Mouse (Mus musculus) heart, adult 9 months (tissue): ENCODE data around the gene Macf1.

Experiments
- DNase-seq, 2 experiments: peaks; one replicate each; pipeline ENCODE4 v3.0.0; 2022; ENCODE audit warnings: low spot score in 2 of 2

Macf1 gene

DNA sequence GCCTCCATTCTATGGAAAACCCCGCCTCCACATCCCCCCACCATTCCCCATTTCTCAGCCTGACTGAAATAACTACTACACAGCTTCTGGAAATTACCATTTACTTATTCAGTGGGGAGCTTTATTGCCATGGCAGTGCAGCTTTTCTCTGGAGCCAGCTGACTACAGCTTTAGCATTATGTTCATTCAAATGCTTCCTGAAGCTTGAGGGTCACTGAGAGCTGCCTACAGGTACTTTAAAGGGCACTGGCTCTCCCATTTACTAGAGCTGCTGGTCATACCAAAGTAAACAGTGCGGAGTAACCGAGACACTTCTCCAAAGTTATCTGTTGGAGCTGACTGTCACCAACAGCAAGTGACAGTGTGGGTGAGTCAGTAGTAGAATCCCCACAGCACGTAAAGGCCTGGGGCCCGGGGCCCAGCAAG is 89.8 kb downstream of the Macf1 start:
- DNase-seq, result no peak

DNA sequence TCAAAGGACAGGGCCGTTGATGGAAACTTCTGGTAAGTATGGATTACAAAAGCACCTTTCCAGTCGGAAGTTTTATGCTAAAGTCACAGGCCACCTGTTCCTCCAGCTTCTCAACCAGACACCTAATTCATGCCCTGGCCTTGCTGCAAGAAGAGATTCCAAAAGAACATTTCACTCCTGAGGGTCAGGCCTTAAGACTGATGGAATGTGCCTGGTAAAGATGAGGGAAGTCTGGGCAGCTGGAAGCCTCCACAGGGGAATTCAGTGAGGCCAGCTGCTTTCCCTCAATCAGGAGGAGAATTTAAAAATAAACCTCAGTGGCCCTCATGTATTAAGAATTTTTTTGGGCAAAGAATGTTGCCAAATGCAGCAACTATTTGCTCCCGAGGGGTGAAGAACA is 90.5 kb downstream of the Macf1 start:
- peak; percentile 56 to 68 for DNase-seq

DNA sequence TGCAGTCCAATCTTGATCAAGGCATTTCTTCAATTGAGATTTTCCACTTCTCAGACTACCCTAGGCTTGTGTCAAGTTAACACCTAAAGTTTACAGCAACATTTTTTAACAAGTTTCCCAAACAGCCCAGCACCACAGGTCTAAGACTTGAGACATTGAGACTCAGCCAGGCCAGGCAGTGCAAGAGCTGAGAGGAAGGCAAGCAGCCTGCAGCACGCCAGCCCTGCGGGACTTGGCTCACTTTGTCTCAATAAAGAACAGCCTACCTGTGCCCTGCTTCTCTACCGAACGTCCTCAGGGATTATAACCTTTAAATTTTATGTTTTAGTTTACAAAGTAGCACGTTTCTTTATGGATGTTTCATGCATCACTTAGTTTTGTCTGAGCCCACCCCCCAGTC is 92.1 kb downstream of the Macf1 start:
- DNase-seq, result no peak

DNA sequence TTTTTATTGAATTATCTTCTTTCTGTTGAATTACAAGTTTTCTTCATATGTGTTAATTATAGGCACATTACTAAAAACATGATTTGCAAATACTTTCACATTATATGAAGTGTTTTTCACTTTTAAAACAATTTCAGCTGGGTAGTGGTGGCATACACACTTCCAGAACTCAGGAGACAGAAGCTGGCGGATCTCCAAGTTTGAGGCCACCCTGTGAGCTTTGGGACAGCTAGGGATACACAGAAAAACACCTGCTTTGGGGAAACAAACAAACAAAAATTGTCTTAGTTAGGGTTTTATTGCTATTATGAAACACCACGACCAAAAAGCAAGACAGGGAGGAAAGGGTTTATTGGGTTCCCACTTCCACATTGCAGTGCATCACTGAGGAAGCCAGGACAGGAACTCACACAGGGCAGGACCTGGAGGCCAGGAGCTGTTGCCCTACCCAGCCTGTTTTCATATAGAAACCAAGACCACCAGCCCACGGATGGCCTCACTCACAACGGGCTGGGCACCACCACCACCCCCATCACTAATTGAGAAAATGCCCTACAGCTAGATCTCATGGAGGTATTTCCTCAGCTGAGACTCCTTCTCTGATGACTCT is 93.0 kb downstream of the Macf1 start:
- DNase-seq, result no peak

DNA sequence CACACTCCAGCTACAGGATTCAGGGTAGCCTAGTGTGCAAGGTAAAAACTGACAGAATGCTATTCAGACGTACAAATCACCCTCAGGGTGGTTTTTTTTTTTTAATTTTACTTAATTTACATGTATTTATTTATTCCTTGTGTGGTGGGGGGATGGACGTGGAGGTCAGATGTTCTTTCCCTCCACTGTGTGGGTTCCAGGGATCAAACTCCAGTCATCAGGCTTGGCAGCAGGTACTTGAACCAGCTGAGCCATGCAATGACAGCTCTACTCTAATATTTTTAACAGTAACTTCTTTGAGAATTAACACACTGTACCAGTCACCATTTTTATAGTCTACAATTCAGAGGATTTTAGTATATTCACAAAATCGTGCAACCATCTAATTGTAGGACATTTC is 94.7 kb downstream of the Macf1 start:
- no peak for DNase-seq

DNA sequence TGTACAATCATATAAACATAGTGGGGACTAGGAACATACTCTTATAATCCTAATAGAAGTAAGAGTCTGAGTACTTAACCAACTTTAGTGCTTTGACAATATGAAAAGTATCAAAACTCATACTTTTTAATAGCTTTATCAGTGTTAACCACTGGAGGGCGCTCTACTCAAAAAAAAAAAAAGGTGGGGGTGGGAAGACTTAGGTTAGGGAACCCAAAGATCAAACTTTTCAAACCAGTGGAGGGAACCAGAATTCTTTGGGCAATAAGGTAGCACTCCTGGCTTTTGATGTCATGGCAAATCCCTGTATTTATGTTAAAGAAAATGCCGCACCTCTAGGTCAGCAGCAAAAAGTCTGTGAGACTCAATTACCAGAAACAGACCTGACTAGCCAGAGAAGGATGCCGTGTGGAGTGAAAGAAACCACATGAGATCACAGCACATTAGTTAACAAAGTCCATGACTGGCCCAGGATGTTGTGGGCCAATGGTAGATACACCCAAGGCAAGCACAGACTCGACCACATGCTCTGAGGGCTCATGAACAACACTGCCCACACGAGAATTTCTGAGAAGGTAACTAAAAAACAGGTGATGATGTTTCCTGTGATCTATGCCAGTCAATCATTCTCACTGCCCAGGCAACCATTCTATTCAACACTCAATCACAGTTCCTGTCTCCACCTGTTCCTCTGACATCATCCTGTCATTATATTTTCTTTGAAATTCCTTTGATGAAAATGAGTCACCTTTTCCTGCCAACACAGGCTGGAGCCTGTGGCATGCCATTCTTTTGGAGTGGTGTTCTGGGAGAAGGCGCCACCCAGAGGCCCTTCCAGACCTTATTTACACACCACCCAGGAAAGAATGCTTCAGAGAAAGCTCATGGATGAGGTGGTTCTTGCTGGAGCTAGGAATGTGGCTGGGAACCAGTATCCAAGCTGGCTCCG is 95.5 kb downstream of the Macf1 start:
- peak; percentile 32 to 50 for DNase-seq

DNA sequence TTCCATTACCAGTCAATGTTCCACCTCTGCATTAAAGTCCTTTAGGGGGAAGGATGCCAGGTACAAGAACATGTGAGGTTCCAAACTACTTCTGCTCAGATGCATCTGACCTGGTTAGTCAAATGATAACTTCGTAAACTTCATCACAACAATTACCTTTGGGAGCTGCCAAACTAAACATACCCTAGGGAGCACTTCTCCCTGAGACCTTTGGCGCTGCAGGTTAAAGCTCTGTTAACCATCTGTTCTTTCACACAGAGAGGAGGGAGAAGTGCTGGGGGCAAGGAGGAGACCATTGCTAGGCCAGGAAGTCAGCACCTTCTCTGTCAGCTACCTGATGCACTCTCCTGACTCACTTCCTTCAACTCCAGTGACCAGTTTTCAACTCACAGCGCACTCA is 96.5 kb downstream of the Macf1 start:
- DNase-seq, result no peak

DNA sequence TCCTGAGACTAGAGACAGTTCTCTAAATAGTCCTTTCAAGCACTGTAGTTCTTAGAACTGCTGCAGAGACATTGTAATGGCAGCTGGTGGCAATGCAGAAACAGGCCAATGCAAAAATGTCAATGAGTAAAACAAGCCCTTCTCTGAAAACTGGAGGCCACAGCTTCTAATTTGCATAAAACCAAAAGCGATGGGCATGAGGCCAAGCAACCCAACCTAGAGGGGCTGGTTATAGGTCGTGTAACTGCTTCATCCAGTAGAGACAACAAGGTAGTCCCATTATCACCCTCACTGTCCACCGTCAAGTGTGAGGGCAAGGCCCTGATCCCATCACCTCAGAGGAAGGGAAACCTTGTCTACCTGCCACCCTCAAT is 99.5 kb downstream of the Macf1 start:
- no peak for DNase-seq

DNA sequence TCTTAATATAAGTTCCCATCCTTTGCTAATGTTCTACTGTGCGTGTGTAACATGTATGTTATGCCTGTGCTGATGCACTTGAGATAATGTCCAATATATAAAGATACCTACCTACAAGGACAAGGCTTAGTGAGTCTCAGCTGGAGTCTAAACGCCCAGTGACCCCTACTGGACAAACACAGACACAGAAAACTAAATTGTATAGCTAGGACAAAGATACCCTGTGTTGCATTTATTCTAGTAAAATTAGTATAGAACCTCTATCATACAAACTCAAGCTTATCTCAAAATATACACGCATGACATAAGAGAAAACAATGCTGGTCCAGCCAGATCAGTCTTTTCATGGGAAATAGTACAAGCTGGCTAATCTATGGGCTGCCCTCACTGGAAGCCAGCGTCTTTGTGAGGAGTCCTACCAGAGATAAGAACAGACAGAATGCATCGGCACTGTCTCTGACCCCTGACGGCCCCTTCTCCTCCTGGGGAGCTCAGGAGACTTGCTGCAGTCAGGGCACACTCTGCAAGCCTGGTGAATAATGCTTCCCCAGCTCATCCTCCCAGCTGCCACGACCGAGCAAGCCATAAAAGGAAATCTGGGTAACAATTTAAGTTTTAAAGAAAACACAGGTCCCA is 100.0 kb downstream of the Macf1 start:
- no peak for DNase-seq

DNA sequence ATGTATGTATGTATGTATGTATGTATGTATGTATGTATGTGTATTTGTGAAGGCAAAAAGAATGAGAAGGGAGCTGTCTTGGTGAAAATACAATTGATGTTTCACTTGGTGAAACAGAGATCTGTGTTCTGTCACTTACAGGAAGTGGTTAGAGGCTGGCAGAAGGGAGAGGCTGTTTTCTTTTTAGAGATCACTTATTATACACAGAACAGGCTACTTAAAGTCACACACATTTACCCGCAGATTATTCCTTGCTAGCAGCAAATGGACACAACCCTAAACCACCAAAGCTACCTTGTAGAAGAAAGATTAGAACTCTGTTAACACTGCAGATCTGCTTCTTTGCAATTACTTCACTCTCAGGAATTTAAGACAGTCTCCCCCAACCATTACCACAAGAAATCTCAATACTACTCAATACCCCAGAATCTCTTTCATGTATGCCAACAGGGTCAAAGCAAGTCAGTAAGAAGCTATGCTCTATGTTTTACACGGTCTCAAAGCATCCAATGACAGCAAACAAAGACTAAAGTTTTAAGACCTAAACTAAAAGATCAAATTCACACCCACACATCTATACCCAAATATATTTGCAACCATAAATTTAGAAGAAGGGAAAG is 106.6 kb downstream of the Macf1 start:
- no peak for DNase-seq

DNA sequence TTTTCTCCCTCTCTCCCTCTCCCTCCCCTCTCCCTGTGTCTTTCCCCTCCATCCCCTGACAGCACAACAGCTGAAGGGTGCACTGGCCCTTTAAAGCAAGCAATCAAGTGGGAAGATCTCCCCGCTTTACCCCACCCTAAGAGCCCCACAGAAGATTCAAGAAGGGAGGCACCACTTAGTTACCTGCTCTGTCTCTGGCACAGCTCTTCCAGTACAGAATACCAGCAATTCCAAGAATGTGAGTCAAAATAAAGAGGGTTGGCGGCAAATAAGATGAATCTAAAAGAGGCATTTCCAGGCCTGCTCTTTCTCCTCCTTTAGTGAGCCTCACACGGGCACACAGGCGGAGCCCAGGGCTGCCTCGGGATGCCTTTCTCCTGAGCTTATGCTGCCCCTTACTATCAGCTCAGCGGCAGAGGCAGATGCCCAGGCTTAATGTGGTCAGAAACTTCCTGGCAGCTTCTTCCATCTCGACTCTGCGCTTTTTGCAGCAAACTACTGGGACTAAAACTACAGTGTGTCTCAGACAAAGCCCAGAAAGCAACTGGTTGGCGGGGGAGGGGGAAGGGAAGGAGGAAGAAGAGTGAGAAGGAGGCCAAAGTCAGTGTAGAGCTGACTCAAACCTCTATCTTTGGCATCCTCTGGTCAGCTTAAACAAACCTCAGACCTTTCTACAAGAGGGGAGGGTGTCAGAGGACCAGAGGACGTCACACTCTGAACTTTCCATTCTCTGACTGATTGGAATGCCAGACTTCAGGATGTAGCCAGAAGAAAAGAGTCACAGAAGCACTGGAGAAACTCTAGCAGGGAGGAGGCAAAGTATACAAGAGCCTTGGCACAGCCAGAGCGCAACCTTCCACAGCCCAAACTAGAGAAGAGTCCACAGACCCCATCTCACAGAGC is 111.5 kb downstream of the Macf1 start:
- peak; percentile 66 to 72 for DNase-seq

DNA sequence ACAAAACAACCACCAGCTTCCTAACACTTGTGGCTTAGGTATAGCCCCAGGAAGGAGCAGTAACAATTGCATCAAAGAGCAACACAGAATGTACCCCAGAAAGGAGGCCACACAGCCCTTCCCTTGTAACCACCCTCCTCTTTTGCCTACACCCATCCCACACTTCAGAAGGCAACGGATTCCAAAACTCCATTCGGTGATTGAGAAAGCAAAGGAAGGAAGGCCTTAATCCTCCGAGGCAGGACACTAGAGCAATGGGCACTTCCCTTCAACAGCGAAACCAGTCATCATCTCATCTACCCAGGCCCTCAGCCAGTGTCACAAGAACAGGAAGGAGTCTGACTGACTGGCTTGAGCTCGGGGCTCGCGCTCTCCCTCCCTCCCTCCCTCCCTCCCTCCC is 112.3 kb downstream of the Macf1 start:
- peak; percentile 68 to 75 for DNase-seq

DNA sequence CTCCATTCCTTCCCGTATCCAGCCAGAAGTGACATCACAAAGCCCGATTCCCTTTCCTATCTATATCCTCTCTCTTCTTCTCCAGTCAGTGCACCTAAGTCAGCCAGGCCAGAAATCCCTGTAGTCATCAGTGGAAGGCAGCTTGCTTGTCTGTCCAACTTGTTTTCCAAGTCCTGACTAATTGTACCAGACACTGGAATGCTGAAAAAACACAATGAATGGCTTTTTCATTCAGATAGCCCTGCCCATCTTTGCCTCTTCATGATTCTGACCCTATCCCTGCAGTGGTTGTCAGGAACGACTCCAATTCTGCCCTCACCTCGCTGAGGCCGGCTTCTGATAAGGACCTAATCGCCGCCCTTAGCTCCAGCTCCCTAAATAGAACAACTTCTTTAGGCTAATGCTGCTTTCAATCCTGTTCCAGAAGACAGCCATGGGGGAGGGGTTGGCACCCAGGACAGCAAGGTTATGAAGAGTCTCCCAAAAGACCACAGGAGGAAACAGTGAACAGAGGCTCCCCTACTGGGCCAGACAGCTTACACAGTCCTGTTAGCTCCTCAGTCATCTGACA is 118.8 kb downstream of the Macf1 start:
- peak; percentile 49 to 59 for DNase-seq

DNA sequence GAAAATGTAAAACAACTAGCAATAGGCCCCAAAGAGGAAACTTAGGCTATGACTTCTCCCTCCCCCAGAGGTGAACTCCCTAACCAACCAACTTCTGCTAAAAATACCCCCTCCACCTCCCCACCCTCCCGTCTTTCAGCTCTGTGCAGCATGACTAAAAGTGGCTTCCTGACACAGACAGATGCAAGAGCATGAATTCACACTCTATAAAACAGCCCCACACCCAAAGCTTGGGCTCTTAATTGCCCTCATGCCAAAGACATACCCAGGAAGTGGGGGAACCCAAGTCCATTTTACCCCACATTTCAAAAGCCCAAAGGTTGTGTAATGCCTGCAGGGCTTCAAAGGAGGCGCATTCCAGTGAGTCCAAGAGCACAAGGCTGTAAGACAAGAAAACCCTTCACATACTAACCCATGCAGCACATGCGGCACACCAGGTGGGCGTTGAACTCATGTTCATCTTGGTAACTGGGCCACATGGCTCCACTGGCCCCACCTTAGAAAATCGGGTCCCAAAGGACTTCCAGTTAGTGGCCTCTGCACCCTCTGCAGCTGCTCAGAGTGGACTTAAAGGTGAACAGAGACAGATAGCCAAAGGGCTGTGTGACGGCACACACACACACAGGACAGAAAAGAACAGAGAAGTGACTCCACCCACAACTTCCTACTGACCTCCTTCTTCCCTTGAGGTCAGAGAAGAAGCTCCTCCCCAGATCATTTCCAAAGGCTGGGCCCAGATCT is 119.9 kb downstream of the Macf1 start:
- DNase-seq, result peak; percentile 49 to 57

DNA sequence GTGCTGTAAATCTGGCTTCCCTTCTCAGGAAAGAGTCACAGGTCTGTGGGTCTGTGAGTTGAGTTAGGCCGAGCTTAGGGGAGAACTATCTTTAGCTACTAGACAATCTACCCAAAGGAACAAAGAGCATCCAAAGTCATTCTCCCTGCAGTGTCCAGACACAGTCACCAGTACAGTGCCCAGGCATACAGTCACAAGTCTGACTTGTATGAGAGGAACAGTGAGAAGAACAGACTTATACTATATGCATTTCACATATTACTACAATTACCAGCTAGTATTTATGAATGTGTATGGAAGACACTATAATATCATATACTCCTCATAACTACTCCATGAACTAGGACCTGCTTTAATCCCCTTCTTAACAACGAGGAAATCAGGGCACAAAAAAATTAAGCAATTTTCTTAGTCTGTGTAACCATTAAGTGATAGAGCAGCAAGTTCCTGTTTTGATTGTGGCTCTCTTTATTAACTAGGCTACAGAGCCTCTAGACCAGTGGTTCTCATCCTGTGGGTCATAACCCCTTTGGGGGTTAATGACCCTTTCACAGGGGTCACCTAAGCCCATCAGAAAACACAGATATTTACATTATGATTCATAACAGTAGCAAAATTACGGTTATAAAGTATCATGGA is 121.9 kb downstream of the Macf1 start:
- DNase-seq, result no peak

DNA sequence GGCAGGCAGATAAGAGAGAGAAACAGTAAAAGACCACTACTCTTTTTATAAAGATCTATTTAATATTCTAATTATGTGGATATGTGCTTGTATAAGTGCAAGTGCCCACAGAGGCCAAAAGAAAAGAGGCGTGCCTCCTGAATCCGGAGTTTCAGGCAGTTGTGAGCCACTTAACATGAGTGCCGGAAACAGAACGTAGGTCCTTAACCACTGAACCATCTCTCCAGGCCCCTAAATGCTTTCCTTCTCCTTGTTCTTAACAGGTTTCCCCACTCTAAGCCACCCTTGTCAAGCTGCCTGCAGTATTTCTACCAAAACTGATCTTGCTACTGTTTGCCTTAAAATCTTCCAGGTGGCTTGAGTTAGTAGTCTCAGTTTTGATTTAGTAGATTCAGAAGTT is 123.3 kb downstream of the Macf1 start:
- no peak for DNase-seq

DNA sequence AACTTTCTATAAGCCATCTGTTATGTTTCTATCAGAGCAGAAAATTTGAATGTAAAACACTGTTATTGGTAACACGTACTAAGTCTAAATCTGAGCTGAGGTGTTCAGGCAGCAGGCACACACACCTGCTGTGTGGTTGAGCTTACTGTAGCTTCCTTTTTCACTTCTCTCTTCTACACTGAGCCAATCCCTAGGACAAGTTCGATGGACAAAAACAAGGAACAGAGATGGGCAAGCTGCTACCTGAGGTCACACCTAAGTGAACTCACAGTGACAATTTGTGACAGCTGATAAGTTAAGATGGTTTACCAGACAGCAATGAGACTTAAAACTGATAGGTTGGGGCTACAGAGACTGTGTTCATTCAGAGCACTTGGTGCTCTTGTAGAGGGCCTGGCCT is 125.7 kb downstream of the Macf1 start:
- no peak for DNase-seq

DNA sequence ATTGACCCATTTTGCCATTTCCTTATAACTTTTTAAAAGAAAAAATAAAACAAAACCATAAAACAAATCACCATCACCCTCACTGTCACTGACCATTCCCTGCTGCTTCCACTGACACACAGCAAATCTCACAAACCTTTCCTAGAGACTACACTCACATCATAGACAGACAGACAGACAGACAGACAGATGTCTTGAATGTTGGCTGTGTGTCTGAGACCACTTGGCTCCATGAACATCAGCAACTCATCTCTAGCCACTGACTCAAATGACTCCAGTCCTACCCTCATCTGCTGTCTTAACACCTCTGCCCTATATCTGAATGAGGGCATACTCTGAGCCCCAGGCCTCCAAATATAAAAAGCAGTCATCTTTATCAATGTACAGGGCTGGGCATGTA is 128.9 kb downstream of the Macf1 start:
- no peak for DNase-seq

DNA sequence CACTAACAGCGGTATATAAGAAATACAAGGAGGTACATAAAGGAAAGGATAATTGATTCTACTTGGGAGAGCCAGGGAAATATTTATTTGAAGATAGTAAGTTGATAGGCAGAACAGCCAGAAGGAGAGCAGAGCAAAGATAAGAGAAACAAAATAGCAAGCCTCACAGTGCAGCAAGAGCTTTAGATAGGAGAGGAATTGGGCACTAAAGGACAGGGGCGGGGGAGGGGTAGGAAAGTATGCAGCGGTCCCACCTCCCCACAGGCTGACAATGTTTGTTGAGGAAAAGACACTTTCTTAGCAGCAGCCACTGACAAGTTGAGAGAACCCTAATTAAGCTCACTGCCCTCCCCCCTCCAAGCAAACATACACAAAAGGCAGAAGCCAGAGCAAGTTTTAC is 131.5 kb downstream of the Macf1 start:
- DNase-seq, result no peak

DNA sequence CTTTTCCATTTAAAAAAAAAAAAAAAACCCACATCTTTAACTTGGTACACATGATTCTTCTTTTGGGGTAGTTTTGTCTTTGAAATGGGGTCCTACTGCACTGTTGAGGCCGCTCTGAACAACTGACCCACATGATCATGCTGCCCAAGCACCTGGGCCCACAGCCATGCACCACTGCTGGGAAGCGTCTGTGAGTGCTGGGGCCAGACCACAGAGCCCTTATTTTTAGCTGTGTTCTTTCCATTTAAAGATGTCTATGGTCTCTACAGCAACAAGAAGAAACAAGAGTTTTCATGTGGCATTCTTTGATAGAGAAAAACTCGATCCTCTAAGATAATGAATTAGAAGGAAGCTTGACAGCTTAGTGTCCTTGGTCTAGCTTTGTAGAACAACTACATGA is 135.8 kb downstream of the Macf1 start:
- no peak for DNase-seq
